ENCODE assay signal across 10 mouse cellular contexts in the genomic region with DNA sequence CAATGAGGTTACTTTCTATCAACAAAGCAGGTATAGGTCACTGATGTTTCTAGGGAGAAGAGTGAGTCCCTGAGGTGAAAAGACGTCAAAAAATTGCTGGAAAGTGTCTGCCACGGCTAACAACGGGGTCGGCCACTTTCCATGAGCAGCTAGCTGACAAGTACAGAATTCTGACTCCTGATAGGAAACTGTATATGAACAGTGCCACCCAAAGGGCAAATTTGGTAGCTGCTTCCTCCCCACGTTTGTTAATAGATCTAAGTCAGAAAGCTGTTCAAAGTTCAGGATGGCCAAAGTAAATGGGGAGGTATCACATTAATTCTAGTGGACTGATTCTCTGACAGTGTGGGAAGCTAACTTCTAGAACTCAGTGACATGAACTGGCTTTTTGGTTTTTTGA. TPM values are rescaled to one million over a fixed set of nuclear protein-coding genes. Genes with fewer than 3 reads are reported as not detected.
DNase-seq lines count a peak whose midpoint lies in the region; ATAC-seq and TF ChIP-seq lines count a peak whose summit lies in the region.
"Had no signal": no experiment of that assay in that cellular context is flagged by ENCODE, and none has a peak within 500 bp of the region (broad histone marks: within the 10 kb centered on the region; RNA-seq: fewer than 3 reads in every experiment).

No protein-coding gene starts in this region.

- H3K27me3 ChIP-seq in heart, adult 2 months (ENCODE audit: control insufficient read depth, insufficient read depth, low read length): no peaks in the 10 kb centered on the region
- no peaks in the 10 kb centered on the region for H3K27me3 ChIP-seq in heart, embryonic 11.5 days (ENCODE audit: control insufficient read depth, insufficient read depth, low read length)
- H3K27me3 ChIP-seq: hindbrain, embryonic 15.5 days; neural tube, embryonic 13.5 days had no signal

- peak; percentile 66 for TF ChIP-seq CTCF in heart, adult 2 months (IDR thresholded peaks at IDR 0.05)

- no peak overlapping the region for H3K9ac ChIP-seq in heart, adult 2 months (ENCODE audit: low read depth, low read length)
- H3K9ac ChIP-seq in heart, embryonic 11.5 days (ENCODE audit: low read depth, low read length): no peak overlapping the region
- H3K9ac ChIP-seq: hindbrain, embryonic 15.5 days; neural tube, embryonic 13.5 days had no signal

- no peaks in the 10 kb centered on the region for H3K79me2 ChIP-seq in heart, adult 2 months (replicated peaks; ENCODE audit: control insufficient read depth, insufficient read depth, low read length)

- intact Hi-C loops in heart, adult 2 months (cut with DNase I): no loop called here

- no peak for ATAC-seq in heart, embryonic 11.5 days (replicated peaks; ENCODE audit: insufficient number of reproducible peaks, low FRiP score, low TSS enrichment)

- peak in 1 of 2 experiments; percentile 28 for DNase-seq in heart, adult 2 months
- peak; percentile 18 to 34 for DNase-seq in B cell, adult 2 months
- DNase-seq in adrenal gland, postnatal 14 days: peak; percentile 61
- peak; percentile 48 to 62 for DNase-seq in frontal cortex, postnatal 36 days (ENCODE audit: low spot score in 2 of 2)
- peak; percentile 46 to 49 for DNase-seq in layer of hippocampus, postnatal 14 days (ENCODE audit: low spot score in 2 of 2)
- peak; percentile 63 for DNase-seq in retina, embryonic 14.5 days (ENCODE audit: low spot score)
- no peak for DNase-seq in spleen, postnatal 4 days (ENCODE audit: low spot score in 2 of 2)

- no peak overlapping the region for H3K4me2 ChIP-seq in heart, embryonic 11.5 days
- H3K4me2 ChIP-seq: hindbrain, embryonic 15.5 days; neural tube, embryonic 13.5 days had no signal

- no peaks in the 10 kb centered on the region; the same call in 1 of the 2 replicates for H3K4me1 ChIP-seq in heart, adult 2 months (ENCODE audit: control insufficient read depth, insufficient read depth, low read length)
- H3K4me1 ChIP-seq in heart, embryonic 11.5 days (ENCODE audit: control insufficient read depth, insufficient read depth, low read length): no peaks in the 10 kb centered on the region
- H3K4me1 ChIP-seq: hindbrain, embryonic 15.5 days; neural tube, embryonic 13.5 days had no signal

- no peak for TF ChIP-seq EP300 in heart, adult 2 months (IDR thresholded peaks at IDR 0.05; ENCODE audit: insufficient read depth, low read depth, low read length)

- H3K36me3 ChIP-seq in heart, adult 2 months (ENCODE audit: control insufficient read depth, insufficient read depth, low read length): no peaks in the 10 kb centered on the region
- no peaks in the 10 kb centered on the region for H3K36me3 ChIP-seq in heart, embryonic 11.5 days (ENCODE audit: control insufficient read depth, insufficient read depth, low read length)
- H3K36me3 ChIP-seq: hindbrain, embryonic 15.5 days; neural tube, embryonic 13.5 days had no signal

- no peaks in the 10 kb centered on the region for H3K9me3 ChIP-seq in heart, embryonic 11.5 days (replicated peaks; ENCODE audit: control insufficient read depth, low read length)
- H3K9me3 ChIP-seq: hindbrain, embryonic 15.5 days had no signal

- no peak for TF ChIP-seq POLR2A in heart, adult 2 months (IDR thresholded peaks at IDR 0.05; ENCODE audit: insufficient read depth, low read depth, low read length)

- H3K4me3 ChIP-seq in heart, adult 2 months: no peak overlapping the region
- no peak overlapping the region for H3K4me3 ChIP-seq in heart, embryonic 11.5 days (ENCODE audit: low read depth, low read length)
- H3K4me3 ChIP-seq: hindbrain, embryonic 15.5 days; neural tube, embryonic 13.5 days had no signal

- WGBS in heart, adult 2 months: 8% methylated on average over 5 of the region's 5 CpGs
- WGBS in heart, embryonic 11.5 days (ENCODE audit: insufficient replicate concordance): 34% methylated on average over 5 of the region's 5 CpGs

- H3K27ac ChIP-seq in heart, adult 2 months: no peak overlapping the region
- no peak overlapping the region for H3K27ac ChIP-seq in heart, embryonic 11.5 days (ENCODE audit: low read depth, low read length)
- H3K27ac ChIP-seq: hindbrain, embryonic 15.5 days; neural tube, embryonic 13.5 days had no signal

RNA-seq across cellular contexts. Expression of gene Wdr1, which starts 57.8 kb away (rescaled TPM):
- total RNA-seq in heart, adult 2 months (2021): 100 to 1,000 TPM; 107 to 119 TPM
- 105 and 144 TPM in 2 replicates for polyA plus RNA-seq in heart, adult 2 months (2012; rRNA removed)
- polyA plus RNA-seq in heart, embryonic 11.5 days (2014; fragmentation: Nextera tagmentation; extraction: Ambion mirVana): 244 and 288 TPM in 2 replicates
- total RNA-seq in adrenal gland, postnatal 14 days (2021): 122 and 146 TPM in 2 replicates
- 100 to 1,000 TPM; 242 to 257 TPM for total RNA-seq in layer of hippocampus, postnatal 14 days (2021)

Comparison
In these comparisons a context has a peak if more than half of its experiments do, and no peak if none do; other contexts are left out.
1. DNase-seq: peak in B cell, adult 2 months (2 of 2), adrenal gland, postnatal 14 days (single experiment), frontal cortex, postnatal 36 days (2 of 2), layer of hippocampus, postnatal 14 days (2 of 2) and retina, embryonic 14.5 days (single experiment); none in spleen, postnatal 4 days (0 of 2).